Mouse (Mus musculus) neural tube, embryonic 14.5 days (tissue): ENCODE results near the gene Pik3c2b. TPM values are rescaled to one million over a fixed set of nuclear protein-coding genes. Genes with fewer than 3 reads are reported as not detected.

ENCODE experiments used
- ATAC-seq: fragments of 200-750 bp; cut with Nextera tagmentation; 2 replicates; pipeline ENCODE4 v1.8.0; 2017; ENCODE audit warnings: low read depth, mild to moderate bottlenecking, moderate TSS enrichment, moderate library complexity
- H3K27ac ChIP-seq: fragments of 300-500 bp; sonication (generic); 2 replicates; pipeline ENCODE4 v1.5.1; 2014; ENCODE audit warnings: low read depth, mild to moderate bottlenecking, control low read depth, low read length, moderate library complexity, mixed read lengths
- H3K27me3 ChIP-seq: fragments of 300-500 bp; sonication (generic); 2 replicates; pipeline ENCODE4 v1.6.1; 2014; ENCODE audit warnings: low read length; ENCODE audit not compliant: control insufficient read depth, insufficient read depth
- H3K36me3 ChIP-seq: fragments of 300-500 bp; sonication (generic); 2 replicates; pipeline ENCODE4 v1.6.1; 2014; ENCODE audit warnings: low read length, mixed read lengths; ENCODE audit not compliant: control insufficient read depth, insufficient read depth
- H3K4me1 ChIP-seq: fragments of 300-500 bp; sonication (generic); 2 replicates; pipeline ENCODE4 v1.6.1; 2014; ENCODE audit warnings: low read length; ENCODE audit not compliant: control insufficient read depth, insufficient read depth
- H3K4me2 ChIP-seq: fragments of 300-500 bp; sonication (generic); 2 replicates; pipeline ENCODE4 v1.6.1; 2014; ENCODE audit warnings: mild to moderate bottlenecking, low read depth, low read length, control low read depth
- H3K4me3 ChIP-seq: fragments of 300-500 bp; sonication (generic); 2 replicates; pipeline ENCODE4 v1.5.1; 2014; ENCODE audit warnings: low read depth, low read length, control low read depth, mixed read lengths
- H3K9ac ChIP-seq: fragments of 300-500 bp; sonication (generic); replicated peaks from 2 replicates; pipeline ENCODE4 v1.6.1; 2014; ENCODE audit warnings: low read depth, mild to moderate bottlenecking, control low read depth, low read length, mixed read lengths
- H3K9me3 ChIP-seq: fragments of 300-500 bp; sonication (generic); 2 replicates; pipeline ENCODE4 v1.6.1; 2016; ENCODE audit warnings: low read length; ENCODE audit not compliant: control insufficient read depth
- WGBS: fragments of 180-500 bp; shearing (Covaris S2); extraction: QIAGEN DNeasy Blood & Tissue Kit; methylation state at CpG from one replicate; pipeline ENCODE4 v1.1.7; 2014; 5-methylcytosine and 5-hydroxymethylcytosine counted together
- polyA plus RNA-seq: library from polyadenylated mRNA; unstranded; fragments of >200 nt; fragmentation: Nextera tagmentation; extraction: Ambion mirVana; gene quantifications from 2 replicates; pipeline ENCODE4 v1.2.1, GENCODE M21; 2014

Gene Pik3c2b
- polyA plus RNA-seq, 1 experiment from 2014 or later: 17.2 TPM

DNA sequence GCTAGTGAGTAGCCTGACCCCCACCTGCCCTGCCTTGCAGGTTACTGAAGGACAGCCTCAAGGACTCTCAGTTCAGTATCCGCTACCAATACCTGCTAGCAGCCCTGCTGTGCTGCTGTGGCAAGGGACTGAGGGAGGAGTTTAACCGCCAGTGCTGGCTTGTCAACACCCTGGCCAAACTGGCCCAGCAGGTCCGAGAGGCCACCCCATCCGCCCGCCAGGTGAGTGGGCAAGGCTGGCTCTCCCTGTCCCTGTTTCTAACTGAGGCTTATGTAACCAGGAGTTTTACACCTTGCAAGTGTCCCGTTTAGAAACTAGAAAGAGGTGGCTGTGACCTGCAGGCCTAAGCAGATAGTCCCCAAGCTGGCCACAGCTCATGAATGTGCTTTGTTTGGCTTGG, 45.2 kb downstream of the Pik3c2b start:
- H3K4me2 ChIP-seq: no peak overlapping the region
- no peak overlapping the region for H3K27ac ChIP-seq
- no peaks in the 10 kb centered on the region for H3K9me3 ChIP-seq
- H3K4me1 ChIP-seq: 0 out of 2 replicates have a peak, but pooled peaks cover 5% of the 10 kb centered on the region
- no peak overlapping the region for H3K9ac ChIP-seq
- H3K27me3 ChIP-seq: no peaks in the 10 kb centered on the region
- 90% methylated on average over 6 of the region's 6 CpGs for WGBS
- peaks cover 56% of the 10 kb centered on the region for H3K36me3 ChIP-seq
- no peak for ATAC-seq
- H3K4me3 ChIP-seq: no peak overlapping the region

- H3K4me3 ChIP-seq: no peak overlapping the region
- H3K27ac ChIP-seq: no peak overlapping the region
- no peak overlapping the region for H3K9ac ChIP-seq
- peaks cover 62% of the 10 kb centered on the region for H3K36me3 ChIP-seq
- no peaks in the 10 kb centered on the region for H3K27me3 ChIP-seq
- WGBS: 91% methylated on average over 8 of the region's 8 CpGs
- H3K4me1 ChIP-seq: 0 out of 2 replicates have a peak, but pooled peaks cover 5% of the 10 kb centered on the region
- H3K4me2 ChIP-seq: no peak overlapping the region
- no peaks in the 10 kb centered on the region for H3K9me3 ChIP-seq
- ATAC-seq: no peak
These were observed 46.0 kb downstream of the Pik3c2b start for GRCm38 (mm10) chr1:133091483-133091882.

- H3K36me3 ChIP-seq: peaks cover 63% of the 10 kb centered on the region
- WGBS: 92% methylated on average over 7 of the region's 7 CpGs
- no peaks in the 10 kb centered on the region for H3K4me1 ChIP-seq
- no peak for ATAC-seq
- no peak overlapping the region for H3K4me2 ChIP-seq
- H3K27me3 ChIP-seq: no peaks in the 10 kb centered on the region
- no peak overlapping the region for H3K9ac ChIP-seq
- H3K9me3 ChIP-seq: no peaks in the 10 kb centered on the region
- no peak overlapping the region for H3K4me3 ChIP-seq
- no peak overlapping the region for H3K27ac ChIP-seq
These were observed 48.3 kb downstream of the Pik3c2b start for GRCm38 (mm10) chr1:133093719-133094118.

GRCm38 (mm10) chr1:133100980-133101798, 55.7 kb downstream of the Pik3c2b start:
- peak; percentile 49; the same call in 1 of the 2 replicates for ATAC-seq
- Histone ChIP-seq H3K9me3 (no peaks in the 10 kb centered on the region), H3K4me3 (no peak overlapping the region), H3K27ac (no peak overlapping the region), H3K36me3 (peaks cover 64% of the 10 kb centered on the region), H3K4me1 (no peaks in the 10 kb centered on the region), H3K9ac (no peak overlapping the region), H3K4me2 (no peak overlapping the region), H3K27me3 (no peaks in the 10 kb centered on the region)
- 40% methylated on average over 17 of the region's 17 CpGs for WGBS

DNA sequence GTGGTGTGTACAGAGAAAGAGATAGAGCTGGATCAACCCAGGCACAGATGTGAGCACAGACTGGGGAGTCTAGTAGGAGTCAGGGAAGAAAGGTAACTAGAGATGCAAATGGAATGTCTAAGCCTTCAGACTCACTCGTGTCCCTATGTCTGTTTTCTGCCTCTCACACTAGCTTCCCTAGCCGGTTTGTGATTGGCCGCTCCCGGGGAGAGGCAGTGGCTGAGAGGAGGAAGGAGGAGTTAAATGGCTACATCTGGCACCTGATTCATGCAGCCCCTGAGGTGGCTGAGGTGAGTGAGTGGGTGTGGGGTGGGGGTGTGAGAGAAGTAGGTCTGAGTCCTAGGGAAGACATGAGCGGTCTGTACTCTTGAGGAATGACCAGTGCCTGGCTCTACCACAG, 56.6 kb downstream of the Pik3c2b start:
- no peak overlapping the region for H3K4me3 ChIP-seq
- H3K27ac ChIP-seq: no peak overlapping the region
- H3K9ac ChIP-seq: no peak overlapping the region
- no peaks in the 10 kb centered on the region for H3K27me3 ChIP-seq
- no peaks in the 10 kb centered on the region for H3K9me3 ChIP-seq
- ATAC-seq: no peak
- H3K36me3 ChIP-seq: peaks cover 59% of the 10 kb centered on the region
- no peak overlapping the region for H3K4me2 ChIP-seq
- 84% methylated on average over 5 of the region's 5 CpGs for WGBS
- no peaks in the 10 kb centered on the region for H3K4me1 ChIP-seq

DNA sequence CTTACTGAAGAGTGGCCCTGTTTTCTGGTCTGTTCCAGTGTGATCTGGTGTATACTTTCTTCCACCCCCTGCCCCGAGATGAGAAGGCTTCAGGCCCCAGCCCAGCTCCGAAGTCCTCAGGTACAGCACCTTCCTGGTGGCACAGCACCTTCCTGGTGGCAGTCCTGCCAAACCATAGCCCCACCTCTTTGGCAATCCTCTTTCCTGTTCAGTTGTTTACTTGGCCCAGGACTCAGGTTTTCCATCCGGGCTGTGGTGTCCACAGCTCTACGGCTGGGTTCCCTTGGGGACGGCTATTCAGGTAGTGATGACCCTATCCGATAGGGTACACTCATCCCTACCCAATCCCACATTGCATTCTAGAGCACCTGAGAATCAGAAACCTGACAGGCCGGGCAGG, 57.8 kb downstream of the Pik3c2b start:
- Histone ChIP-seq H3K27me3 (no peaks in the 10 kb centered on the region), H3K9me3 (no peaks in the 10 kb centered on the region), H3K9ac (no peak overlapping the region), H3K36me3 (peaks cover 55% of the 10 kb centered on the region), H3K4me2 (no peak overlapping the region), H3K4me3 (no peak overlapping the region), H3K27ac (no peak overlapping the region), H3K4me1 (no peaks in the 10 kb centered on the region)
- whole genome bisulfite sequencing: 98% methylated on average over 7 of the region's 7 CpGs
- ATAC-seq: no peak

GRCm38 (mm10) chr1:133103871-133104270, 58.4 kb downstream of the Pik3c2b start:
- Histone ChIP-seq H3K36me3 (peaks cover 51% of the 10 kb centered on the region), H3K27me3 (no peaks in the 10 kb centered on the region), H3K27ac (no peak overlapping the region), H3K4me1 (no peaks in the 10 kb centered on the region), H3K9ac (no peak overlapping the region), H3K4me3 (no peak overlapping the region), H3K4me2 (no peak overlapping the region), H3K9me3 (no peaks in the 10 kb centered on the region)
- WGBS: 94% methylated on average over 6 of the region's 6 CpGs
- no peak for ATAC-seq

DNA sequence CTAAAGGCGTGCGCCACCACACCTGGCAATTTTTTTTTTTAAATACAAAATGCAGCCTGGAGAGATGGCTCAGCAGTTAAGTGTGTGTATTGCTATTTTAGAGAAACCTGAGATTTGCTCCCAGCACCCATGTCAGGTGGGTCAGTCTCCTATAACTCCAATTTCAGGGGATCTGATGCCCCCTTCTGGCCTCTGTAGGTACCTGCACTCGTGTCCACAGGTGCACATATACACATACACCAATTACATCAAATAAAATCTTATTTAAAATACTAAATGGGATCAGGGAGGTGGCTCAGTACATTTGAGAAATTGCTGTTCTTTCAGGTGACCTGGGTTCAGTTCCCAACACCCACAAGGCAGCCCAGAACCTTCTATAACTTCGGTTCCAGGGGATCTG, 70.6 kb downstream of the Pik3c2b start:
- H3K9ac ChIP-seq: no peak overlapping the region
- WGBS: 96% methylated on average over 4 of the region's 4 CpGs
- no peak for ATAC-seq

GRCm38 (mm10) chr1:133118127-133118526, 72.7 kb downstream of the Pik3c2b start:
- 91% methylated on average over 5 of the region's 5 CpGs for WGBS
- ATAC-seq: no peak
- Histone ChIP-seq H3K4me3 (no peak overlapping the region), H3K36me3 (no peaks in the 10 kb centered on the region), H3K27ac (no peak overlapping the region), H3K4me1 (no peaks in the 10 kb centered on the region), H3K4me2 (no peak overlapping the region), H3K27me3 (no peaks in the 10 kb centered on the region), H3K9me3 (no peaks in the 10 kb centered on the region), H3K9ac (no peak overlapping the region)

More for the DNA sequence above, 70.6 kb downstream of the Pik3c2b start:
- Histone ChIP-seq H3K9me3 (no peaks in the 10 kb centered on the region), H3K4me1 (no peaks in the 10 kb centered on the region), H3K4me3 (no peak overlapping the region), H3K27me3 (no peaks in the 10 kb centered on the region), H3K36me3 (no peaks in the 10 kb centered on the region), H3K27ac (no peak overlapping the region), H3K4me2 (no peak overlapping the region)
